Mouse (Mus musculus): ENCODE measurements at regions not wholly inside any gene's neighbourhood (a gene's known extent, or its start where the extent isn't known, plus 50 kb on each side); places are given as distances from the start of the nearest gene placed in this dataset.

DNA sequence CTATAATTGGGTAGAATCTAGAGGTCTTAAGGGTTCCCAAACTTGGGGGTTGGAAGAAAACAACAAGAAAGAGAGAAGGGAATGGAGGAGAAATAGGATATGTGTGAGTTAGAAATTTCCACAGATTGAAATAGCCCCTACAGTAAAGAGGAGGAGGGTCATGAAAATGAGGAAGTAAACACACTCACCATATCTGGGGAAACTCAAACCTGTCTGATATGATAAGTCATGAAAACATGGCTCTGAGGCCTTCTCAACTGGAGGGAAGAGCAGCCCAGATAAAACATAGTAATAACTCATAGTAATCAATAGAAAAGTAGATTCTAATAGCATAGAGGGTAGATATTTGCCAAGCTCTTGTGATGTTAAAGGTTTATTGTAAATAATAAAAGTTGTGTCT lies 638.4 kb upstream of the Cntnap5b start (continued):
- TF ChIP-seq MXI1 (IDR thresholded peaks at IDR 0.05; ENCODE audit: low read depth, low read length) (no peak; the same call in 1 of the 2 replicates), EP300 (IDR thresholded peaks at IDR 0.05; ENCODE audit: low read depth in 1 of 2, low read length in 2 of 2) (peak; percentile 85 to 92), ZNF384 (IDR thresholded peaks at IDR 0.05; ENCODE audit: low read depth, low read length) (no peak), MAX (IDR thresholded peaks at IDR 0.05; ENCODE audit: low read length) (no peak), RAD21 (IDR thresholded peaks at IDR 0.05; ENCODE audit: low read depth, low read length) (no peak), UBTF (IDR thresholded peaks at IDR 0.05; ENCODE audit: borderline replicate concordance, insufficient read depth, low read depth, low read length) (no peak), ZKSCAN1 (IDR thresholded peaks at IDR 0.05; ENCODE audit: low read depth, low read length) (no peak)

DNA sequence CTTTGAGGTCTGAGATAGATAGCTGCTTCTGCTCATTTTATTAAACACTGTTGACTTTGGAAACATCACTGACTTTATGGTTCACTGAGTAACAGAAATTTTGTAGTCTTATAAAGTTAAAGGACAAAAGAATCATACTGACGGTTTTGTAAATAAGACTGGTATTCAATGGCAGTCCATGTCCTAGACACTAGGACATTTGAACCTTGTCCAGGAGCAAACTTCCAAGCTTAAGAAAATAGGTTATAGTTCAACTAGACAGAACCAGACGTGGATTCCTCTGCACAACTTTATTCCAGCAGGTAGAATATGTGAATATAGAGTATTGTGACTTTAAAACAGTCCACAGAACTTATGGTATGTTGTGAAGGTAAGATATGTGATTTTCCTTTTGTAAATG lies 635.0 kb upstream of the Cntnap5b start:
- peaks cover 0 to 7% of the 10 kb centered on the region in 2 experiments; a peak in 2 of 4 replicates for H3K4me1 ChIP-seq (ENCODE audit: control insufficient read depth in 1 of 2, insufficient read depth in 2 of 2, low read length in 2 of 2)
- peaks cover 0 to 9% of the 10 kb centered on the region in 2 experiments; a peak in 2 of 4 replicates for H3K36me3 ChIP-seq (ENCODE audit: control insufficient read depth in 1 of 2, insufficient read depth in 2 of 2, low read length in 2 of 2)
- no peak overlapping the region for H3K9ac ChIP-seq (ENCODE audit: control insufficient read depth, low read depth, low read length, poor library complexity, severe bottlenecking)
- H3K9me3 ChIP-seq (replicated peaks; ENCODE audit: insufficient read depth, low read length), result no peaks in the 10 kb centered on the region
- TF ChIP-seq NRF1 (IDR thresholded peaks at IDR 0.05; ENCODE audit: insufficient read depth, low read depth, low read length, poor library complexity, severe bottlenecking) (no peak), BHLHE40 (IDR thresholded peaks at IDR 0.05; ENCODE audit: borderline replicate concordance, low read depth, low read length) (no peak)
- H3K27me3 ChIP-seq (ENCODE audit: control insufficient read depth in 1 of 2, insufficient read depth in 2 of 2, low read length in 2 of 2), result no peaks in the 10 kb centered on the region
- no peak overlapping the region for H3K4me3 ChIP-seq (ENCODE audit: control insufficient read depth in 1 of 2, insufficient read depth in 1 of 2, low read depth in 2 of 2, low read length in 2 of 2)
- no peak for DNase-seq (ENCODE audit: low read depth, low spot score)
- H3K79me2 ChIP-seq (ENCODE audit: control insufficient read depth, insufficient read depth, low read length, poor library complexity), result no peaks in the 10 kb centered on the region
- no peak overlapping the region for H3K27ac ChIP-seq (ENCODE audit: control insufficient read depth, low read depth, low read length)

DNA sequence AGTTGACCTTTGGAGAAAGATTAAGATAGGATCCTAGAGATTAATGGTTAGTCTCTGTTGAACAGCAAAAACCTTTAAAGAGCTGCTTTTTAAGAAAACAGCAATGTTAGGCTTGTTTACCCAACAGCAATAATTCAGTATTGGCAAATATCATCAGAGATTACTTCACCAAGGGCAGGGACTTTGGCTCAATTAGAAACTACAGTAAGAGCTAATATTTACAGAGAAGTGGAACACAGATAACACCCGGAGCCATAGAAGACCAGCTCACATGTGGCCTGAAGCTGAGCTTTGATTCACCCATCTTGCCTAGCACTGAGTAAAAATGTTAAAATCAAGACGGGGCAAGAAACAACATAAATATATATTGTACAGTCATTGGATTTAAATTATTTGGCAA lies 611.9 kb upstream of the Cntnap5b start:
- DNase-seq (ENCODE audit: low read depth, low spot score), result no peak
- Histone ChIP-seq H3K9me3 (replicated peaks; ENCODE audit: insufficient read depth, low read length) (no peaks in the 10 kb centered on the region), H3K36me3 (ENCODE audit: control insufficient read depth in 1 of 2, insufficient read depth in 2 of 2, low read length in 2 of 2) (no peaks in the 10 kb centered on the region), H3K4me1 (ENCODE audit: control insufficient read depth in 1 of 2, insufficient read depth in 2 of 2, low read length in 2 of 2) (no peaks in the 10 kb centered on the region), H3K27ac (ENCODE audit: control insufficient read depth, low read depth, low read length) (no peak overlapping the region), H3K4me3 (ENCODE audit: control insufficient read depth in 1 of 2, insufficient read depth in 1 of 2, low read depth in 2 of 2, low read length in 2 of 2) (no peak overlapping the region), H3K79me2 (ENCODE audit: control insufficient read depth, insufficient read depth, low read length, poor library complexity) (no peaks in the 10 kb centered on the region), H3K9ac (ENCODE audit: control insufficient read depth, low read depth, low read length, poor library complexity, severe bottlenecking) (no peak overlapping the region), H3K27me3 (ENCODE audit: control insufficient read depth in 1 of 2, insufficient read depth in 2 of 2, low read length in 2 of 2) (no peaks in the 10 kb centered on the region)
- no peak for TF ChIP-seq NRF1 (IDR thresholded peaks at IDR 0.05; ENCODE audit: insufficient read depth, low read depth, low read length, poor library complexity, severe bottlenecking)
- no peak for TF ChIP-seq POLR2A (IDR thresholded peaks at IDR 0.05; ENCODE audit: control insufficient read depth in 1 of 2, insufficient read depth in 1 of 2, low read depth in 1 of 2, low read length in 2 of 2, poor library complexity in 1 of 2)
- TF ChIP-seq ZC3H11A (IDR thresholded peaks at IDR 0.05; ENCODE audit: low read depth, low read length), result no peak
- no peak for TF ChIP-seq HCFC1 (IDR thresholded peaks at IDR 0.05; ENCODE audit: low read depth, low read length)
- no peak for TF ChIP-seq MAFK (IDR thresholded peaks at IDR 0.05; ENCODE audit: borderline replicate concordance, low read depth, low read length)
- no peak for TF ChIP-seq TBP (IDR thresholded peaks at IDR 0.05; ENCODE audit: low read depth, low read length)
- no peak for TF ChIP-seq JUND (IDR thresholded peaks at IDR 0.05; ENCODE audit: low read depth, low read length)
- TF ChIP-seq CTCF (IDR thresholded peaks at IDR 0.05 in 2 of 3, conservative IDR thresholded peaks at IDR 0.05 in 1 of 3; ENCODE audit: control insufficient read depth in 1 of 3, insufficient read depth in 1 of 3, low read depth in 2 of 3, low read length in 3 of 3, poor library complexity in 1 of 3, severe bottlenecking in 1 of 3), result no peak
- no peak for TF ChIP-seq RCOR1 (IDR thresholded peaks at IDR 0.05; ENCODE audit: low read depth, low read length)
- no peak for TF ChIP-seq USF1 (IDR thresholded peaks at IDR 0.05; ENCODE audit: low read depth, low read length)
- TF ChIP-seq ZKSCAN1 (IDR thresholded peaks at IDR 0.05; ENCODE audit: low read depth, low read length), result no peak
- TF ChIP-seq CHD1 (IDR thresholded peaks at IDR 0.05; ENCODE audit: low read depth, low read length), result no peak
- no peak for TF ChIP-seq ELF1 (IDR thresholded peaks at IDR 0.05; ENCODE audit: low read depth, low read length)
- no peak for TF ChIP-seq MEF2A (IDR thresholded peaks at IDR 0.05; ENCODE audit: extremely low read depth, insufficient replicate concordance, low read depth, low read length, poor library complexity, severe bottlenecking)
- no peak for TF ChIP-seq SIN3A (IDR thresholded peaks at IDR 0.05; ENCODE audit: low read length)
- no peak for TF ChIP-seq MYB (IDR thresholded peaks at IDR 0.05; ENCODE audit: low read depth, low read length)
- no peak for TF ChIP-seq E2F4 (IDR thresholded peaks at IDR 0.05; ENCODE audit: borderline replicate concordance, low read depth, low read length)
- no peak for TF ChIP-seq USF2 (IDR thresholded peaks at IDR 0.05; ENCODE audit: borderline replicate concordance in 1 of 2, insufficient read depth in 1 of 2, low read depth in 1 of 2, low read length in 2 of 2)

Data from MEL (cell line).